Mouse (Mus musculus): ENCODE measurements around the gene Fgb.

Gene Fgb

DNA sequence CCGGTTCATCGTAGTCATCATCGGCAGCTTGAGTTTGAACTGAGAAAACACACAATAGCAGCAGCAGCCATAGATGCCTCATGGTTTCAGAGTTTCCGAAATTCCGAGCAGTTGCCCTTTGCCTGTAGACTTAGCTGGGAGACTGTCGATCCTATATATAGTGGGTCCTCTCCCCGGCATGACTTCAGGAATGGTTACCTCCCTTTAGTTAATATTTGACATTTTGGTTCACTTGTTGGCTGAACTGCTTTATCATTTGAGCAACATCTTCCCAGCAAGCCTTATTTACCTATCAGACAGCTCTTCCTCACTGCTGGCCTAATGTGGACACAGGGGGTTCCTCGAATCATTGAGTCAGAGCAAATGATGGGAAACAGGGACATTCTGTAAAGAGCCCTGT is at the start of gene Fgb:
Gene Fgb, minus strand, starts transcription at position 184 of the 400 bp plus-strand sequence.
- no peak for ATAC-seq (ENCODE audit: insufficient number of reproducible peaks, low FRiP score, low TSS enrichment)

DNA sequence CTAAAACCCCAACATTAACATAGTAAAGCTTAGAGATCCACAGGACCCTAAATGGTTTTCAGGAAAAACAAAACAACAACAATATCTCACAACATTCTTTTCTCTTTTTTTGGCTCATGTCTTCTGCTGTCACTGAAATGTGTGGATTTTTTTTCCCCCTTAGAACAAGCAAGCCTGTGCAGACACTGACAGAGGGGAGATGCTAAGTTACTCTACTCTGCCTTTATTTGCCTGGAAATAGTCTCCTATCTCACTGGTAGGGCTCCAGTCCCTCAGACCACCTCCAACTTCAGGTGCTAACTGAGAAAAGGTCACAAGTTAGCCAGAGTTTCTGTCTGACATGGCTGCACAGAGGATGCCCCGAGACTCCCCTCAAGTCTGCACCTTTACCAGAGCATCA is 49.5 kb upstream of the Fgb start:
- no peak for ATAC-seq (ENCODE audit: insufficient number of reproducible peaks, low FRiP score, low TSS enrichment)

DNA sequence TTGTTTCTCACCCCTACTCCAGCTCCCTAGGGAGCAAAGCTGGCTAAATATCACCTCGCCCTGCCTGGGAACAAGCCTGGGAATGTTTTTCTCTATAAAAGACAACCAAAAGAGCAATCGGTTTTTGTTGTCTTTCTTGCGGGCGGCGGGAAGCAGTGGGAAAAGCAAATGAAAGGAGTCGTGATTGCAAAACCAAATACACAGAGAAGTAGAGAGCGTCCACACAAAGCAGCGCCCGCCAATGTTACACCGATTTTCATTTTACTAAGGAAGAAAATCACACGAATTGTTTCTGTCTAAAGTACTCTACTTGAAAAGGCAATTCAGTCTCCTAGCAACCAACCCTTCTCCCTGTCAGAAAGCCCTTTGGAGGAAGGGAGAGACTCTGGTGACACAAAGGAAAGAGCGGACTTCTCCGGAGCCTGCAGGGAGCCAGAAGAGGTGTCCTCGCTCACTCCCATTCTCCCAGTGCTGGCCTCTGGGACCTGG is 48.9 kb upstream of the Fgb start:
- no peak for ATAC-seq (ENCODE audit: insufficient number of reproducible peaks, low FRiP score, low TSS enrichment)

DNA sequence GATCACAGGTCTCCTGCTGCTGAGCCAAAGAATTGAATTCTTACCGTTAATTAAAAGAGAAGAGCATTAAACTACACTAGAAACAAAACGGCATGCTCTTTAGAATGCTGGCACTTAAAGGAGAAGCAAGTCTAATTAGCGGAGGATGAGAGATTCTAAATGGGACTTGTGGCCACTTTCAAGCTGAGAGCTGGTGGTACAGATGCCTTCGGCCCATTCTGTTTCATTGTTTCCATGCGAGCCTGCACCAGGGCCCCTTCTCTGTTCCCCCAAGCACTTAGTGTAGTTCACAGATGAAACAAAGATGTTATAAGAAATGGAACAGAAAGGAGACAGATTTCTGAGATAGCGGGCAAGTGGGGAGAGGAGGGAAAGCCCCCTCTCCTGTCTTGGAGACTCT is 47.9 kb upstream of the Fgb start:
- ATAC-seq (ENCODE audit: insufficient number of reproducible peaks, low FRiP score, low TSS enrichment), result no peak

DNA sequence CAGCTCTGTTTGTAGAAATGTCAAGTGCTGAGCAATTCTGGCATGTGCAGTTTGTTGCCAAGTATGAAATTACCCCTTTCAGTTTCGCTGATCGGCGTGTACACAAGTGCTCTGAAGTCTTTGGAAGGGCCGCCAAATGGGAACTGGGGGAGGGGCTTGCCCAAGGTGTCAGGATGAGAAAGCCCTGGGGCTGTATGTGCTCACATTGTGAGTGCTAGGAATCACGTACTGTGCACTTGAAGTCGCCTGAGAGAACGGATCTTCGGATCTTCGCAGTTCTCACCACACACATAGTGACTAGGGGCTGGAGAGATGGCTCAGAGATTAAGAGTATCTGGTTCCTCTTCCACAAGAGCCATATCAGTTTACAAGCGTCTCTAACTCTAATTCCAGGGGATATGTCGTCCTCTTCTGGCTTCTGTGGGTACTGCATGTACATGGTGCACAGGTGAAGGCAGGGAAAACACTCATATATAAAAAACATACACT is 30.9 kb upstream of the Fgb start:
- peak; percentile 60; the same call in 1 of the 2 replicates for ATAC-seq (ENCODE audit: insufficient number of reproducible peaks, low FRiP score, low TSS enrichment)

DNA sequence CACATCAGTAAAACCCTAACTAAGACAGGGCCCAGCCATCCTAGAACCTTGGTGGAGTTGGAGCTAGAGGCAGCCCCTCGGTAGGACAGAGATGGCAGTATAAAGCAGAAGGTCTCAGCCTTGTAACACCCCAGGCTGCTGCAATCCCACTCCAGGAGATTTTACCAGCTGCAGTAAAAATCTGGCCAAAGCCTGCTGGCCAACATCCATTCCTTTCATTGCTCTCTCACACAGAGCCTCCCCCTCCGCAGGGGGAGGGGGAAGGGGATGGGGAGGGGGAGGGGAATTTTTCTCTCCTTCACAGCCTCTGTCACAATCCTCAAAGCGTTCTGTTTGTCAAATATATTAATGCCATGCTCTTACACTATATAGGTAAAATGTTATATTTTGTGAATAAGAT is 26.9 kb upstream of the Fgb start:
- ATAC-seq (ENCODE audit: insufficient number of reproducible peaks, low FRiP score, low TSS enrichment), result no peak

DNA sequence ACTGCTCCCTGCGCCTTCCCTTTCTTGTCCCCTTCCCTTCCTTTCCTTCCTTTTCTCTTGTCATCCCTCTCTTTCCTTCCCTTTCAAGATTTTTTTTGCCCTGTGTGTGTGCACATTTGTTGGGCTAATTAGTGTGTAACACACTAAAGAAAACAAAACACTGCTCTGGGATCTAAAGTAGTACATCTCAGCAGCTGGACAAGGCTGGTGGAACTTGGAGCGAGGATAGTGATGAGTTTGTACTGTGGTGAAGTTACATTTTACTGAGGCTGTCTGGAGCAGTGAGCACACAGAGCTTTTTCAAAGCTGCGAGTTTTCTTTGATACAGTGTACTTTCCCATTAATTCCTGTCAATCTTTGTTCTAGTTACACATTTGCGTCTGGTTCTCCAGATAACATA is 20.6 kb upstream of the Fgb start:
- ATAC-seq (ENCODE audit: insufficient number of reproducible peaks, low FRiP score, low TSS enrichment), result no peak

DNA sequence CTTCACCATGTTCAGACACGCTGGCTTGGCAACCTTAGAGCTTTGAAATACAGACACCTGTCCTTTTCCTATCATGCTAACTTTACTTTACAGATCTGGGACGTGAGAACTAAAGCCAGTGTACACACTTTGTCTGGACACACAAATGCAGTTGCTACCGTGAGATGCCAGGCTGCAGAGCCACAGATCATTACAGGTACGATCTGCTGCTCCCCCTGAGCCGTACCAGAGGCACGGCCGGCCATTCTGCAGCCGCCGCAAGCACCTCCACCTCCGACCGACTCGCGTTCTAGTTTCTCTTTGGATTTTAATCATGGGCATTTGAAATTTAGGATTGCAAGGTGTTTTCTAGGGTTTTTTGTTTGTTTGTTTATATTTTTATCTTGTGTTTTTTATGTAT is 19.2 kb upstream of the Fgb start:
- no peak for ATAC-seq (ENCODE audit: insufficient number of reproducible peaks, low FRiP score, low TSS enrichment)

DNA sequence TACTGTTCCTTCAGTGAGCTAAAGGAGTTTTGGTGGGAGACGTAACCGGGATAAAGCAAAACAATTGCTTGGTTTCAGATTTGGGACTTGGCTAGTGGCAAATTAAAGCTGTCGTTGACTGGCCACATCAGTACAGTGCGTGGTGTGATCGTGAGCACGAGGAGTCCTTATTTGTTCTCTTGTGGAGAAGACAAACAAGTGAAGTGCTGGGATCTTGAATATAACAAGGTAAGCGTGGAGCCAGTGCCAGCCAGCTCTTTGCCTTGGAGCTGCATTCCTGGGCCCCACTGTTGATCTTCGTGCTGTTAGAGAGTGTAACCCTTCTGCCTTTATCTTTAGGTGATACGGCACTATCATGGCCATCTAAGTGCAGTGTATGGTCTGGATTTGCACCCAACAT is 18.3 kb upstream of the Fgb start:
- ATAC-seq (ENCODE audit: insufficient number of reproducible peaks, low FRiP score, low TSS enrichment), result no peak

DNA sequence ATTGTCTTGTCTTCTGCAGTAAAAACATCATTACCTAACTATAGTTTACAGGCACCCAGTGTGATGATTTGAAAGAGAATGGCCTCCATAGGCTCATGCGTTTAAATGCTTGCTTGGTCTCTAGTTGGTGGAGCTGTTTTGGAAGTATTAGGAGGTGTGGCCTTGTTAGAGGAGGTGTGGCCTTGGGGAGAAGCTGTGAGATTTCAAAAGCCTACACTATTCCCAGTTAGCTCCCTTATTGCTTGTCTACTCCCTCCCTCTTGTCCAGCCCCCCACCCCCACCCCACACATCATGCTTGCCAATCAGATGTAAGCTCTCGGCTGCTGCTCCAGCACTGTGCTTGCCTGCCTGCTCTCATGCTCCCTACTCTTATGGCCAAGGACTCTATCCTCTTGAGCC is 7.4 kb upstream of the Fgb start:
- no peak for ATAC-seq (ENCODE audit: insufficient number of reproducible peaks, low FRiP score, low TSS enrichment)

DNA sequence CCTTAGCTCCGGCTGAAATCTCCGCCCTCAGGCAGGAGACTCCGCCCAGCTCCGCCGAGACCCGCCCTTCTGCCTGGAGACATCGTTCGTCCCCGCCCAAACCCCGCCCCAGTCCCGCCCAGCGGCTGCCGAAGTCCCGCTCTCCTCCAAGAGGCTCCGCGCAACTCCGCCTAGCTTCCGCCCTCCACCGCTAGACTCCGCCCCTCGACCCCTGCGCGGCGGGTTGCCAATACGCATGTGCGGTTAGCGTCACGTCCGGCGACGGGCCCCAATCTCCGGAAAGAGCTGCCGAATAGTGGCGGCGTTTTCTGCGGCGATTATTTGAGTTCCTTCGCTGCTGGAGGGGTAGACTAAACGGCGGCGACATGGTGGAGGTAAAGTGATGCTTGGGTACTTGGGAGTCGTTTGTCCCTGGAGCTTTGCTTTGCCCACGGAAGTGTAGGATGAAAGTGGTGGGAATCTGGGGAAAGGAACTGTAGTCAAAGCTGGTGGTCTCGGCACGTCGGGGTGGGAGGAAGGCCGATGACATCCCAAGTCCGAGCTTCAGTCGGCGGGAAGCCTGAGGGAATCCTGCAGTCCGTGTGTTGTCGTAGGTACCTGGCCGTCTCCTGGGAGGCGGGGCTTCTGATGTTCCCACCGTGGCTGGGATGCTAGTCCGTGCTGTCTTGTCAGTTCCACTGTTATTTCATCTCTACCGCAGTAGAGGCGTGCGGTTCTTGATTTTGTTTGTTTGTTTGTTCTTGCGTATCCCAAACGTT is 5.8 kb upstream of the Fgb start, which contains the start of gene Plrg1:
Gene Plrg1, plus strand, starts transcription at position 242 of the 758 bp plus-strand sequence.
- peak; percentile 98 for ATAC-seq (ENCODE audit: insufficient number of reproducible peaks, low FRiP score, low TSS enrichment)

DNA sequence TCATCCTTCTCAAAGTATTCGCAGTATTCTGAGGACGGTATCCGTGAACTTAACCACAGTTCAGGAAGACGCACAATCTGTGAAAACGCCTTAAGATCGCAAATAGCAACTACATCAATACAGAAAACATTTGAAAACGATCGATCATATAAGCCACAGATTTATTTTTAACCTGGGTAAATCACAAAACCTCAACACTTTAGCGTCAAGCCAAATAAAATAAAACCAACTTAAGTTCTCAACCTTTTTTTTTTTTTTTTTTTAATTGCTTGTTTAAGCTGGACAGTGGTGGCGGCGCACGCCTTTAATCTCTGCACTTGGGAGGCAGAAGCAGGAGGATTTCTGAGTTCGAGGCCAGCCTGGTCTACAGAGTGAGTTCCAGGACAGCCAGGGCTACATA is 5.1 kb upstream of the Fgb start:
- ATAC-seq (ENCODE audit: insufficient number of reproducible peaks, low FRiP score, low TSS enrichment), result no peak

DNA sequence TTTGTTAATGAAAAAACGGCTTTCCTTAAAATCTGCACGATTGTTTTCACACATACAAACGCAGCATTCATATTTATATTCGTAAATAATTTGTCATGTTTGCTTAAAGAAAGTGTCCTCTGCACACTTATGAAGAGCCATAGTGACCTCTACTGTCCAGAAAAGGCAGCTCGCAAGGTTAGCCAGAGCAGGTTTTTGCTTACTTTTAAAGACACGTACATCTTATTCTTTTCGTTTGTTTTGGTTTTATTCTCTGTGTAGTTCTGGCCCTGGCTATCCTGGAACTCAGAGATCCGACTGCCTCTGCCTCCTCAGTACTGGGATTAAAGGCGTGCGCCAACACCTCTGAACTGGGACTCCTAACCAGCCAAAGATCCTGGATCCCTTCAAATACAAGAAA is 4.1 kb upstream of the Fgb start:
- ATAC-seq (ENCODE audit: insufficient number of reproducible peaks, low FRiP score, low TSS enrichment), result no peak

DNA sequence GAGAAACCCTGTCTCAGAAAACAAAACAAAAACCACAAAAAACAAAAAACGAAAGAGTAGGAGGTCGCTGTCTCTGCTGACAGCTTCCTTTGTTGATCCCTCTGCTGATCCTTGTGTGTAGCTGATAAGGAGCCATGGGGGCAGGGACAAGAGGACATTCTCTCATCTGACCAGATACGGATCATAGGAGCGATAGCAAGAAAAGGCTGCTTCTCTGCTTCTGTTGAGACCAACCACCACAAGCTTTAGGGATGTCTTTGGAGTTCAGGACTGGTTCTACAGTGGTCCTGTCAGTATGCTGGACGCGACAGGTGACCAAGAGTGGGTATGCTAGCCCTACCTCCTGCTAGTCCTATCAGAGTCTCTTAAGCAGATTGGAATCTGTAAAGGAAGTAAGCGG is 3.5 kb upstream of the Fgb start:
- ATAC-seq (ENCODE audit: insufficient number of reproducible peaks, low FRiP score, low TSS enrichment), result no peak

DNA sequence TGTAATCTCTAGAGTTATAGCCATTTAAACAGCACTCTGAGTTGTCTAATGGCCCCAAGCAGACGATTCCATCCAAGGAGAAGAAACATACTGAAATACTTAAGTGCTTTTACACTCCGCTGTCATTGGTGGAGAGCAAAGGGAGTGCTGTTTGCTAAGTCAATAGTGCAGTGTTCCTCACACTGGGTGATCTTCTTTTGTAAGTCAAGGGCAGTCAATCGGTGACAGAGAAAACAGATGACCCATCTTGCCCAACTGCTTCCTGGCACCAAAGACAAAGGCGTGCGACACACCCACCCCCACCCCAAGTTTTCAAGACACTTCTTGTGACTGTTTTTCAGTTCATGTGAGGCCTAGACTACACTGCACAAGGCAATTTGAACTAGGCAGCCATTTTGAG is 2.4 kb upstream of the Fgb start:
- no peak for ATAC-seq (ENCODE audit: insufficient number of reproducible peaks, low FRiP score, low TSS enrichment)

DNA sequence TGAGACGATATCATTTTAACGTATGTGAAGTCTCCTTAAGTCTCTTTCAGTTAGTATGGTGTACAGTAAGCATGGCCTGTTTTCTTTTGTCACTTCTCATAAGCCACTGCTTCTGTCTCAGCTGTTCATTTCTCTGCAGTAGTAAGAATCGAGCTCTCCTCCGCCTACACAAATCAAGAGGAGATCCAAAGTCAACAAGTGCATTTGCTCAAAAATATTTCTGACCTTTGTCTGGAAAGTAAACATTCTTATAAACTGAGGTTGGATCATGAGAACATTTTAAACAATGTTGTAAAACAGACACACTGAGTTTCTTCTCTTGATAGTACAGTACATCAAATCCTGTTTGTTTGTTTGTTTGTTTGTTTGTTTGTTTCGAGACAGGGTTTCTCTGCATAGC is 998 bp upstream of the Fgb start:
- no peak for ATAC-seq (ENCODE audit: insufficient number of reproducible peaks, low FRiP score, low TSS enrichment)

DNA sequence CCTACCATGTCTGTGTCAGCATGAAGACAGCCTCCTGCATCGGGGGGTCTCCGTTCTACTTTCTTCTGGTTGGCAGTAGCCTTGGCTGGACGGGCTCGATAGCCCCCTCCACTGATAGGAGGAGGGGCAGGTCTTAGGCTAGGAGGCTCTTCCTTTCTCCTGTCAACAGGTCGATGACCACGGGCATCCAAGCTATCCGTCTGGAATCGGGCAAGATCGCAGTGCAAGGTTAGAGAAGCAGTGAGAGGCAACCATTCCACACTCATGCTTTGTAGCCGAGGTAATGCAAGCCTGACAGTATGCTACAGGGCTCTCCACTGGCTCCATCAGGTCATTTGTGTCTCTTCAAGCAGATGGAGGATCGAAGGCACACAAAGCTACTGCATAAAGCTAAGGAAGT is 3.0 kb downstream of the Fgb start:
- ATAC-seq (ENCODE audit: insufficient number of reproducible peaks, low FRiP score, low TSS enrichment), result no peak

DNA sequence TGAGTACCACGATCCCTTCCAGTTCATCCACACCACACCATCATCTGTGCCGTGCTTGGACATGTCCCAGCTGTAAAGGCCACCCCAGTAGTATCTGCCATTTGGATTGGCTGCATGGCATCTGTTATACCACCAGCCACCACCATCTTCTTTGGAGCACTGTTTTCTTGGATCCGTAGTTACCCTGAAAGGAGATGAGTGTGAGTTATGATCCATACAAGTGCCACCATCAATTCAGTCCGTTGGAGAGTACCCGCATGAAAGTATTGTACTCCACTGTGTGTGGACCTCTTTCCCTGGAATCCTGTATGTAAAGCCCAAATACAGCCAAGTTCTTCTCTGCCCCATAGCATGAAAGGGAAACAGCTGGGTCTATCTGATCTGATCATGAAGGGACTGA is 7.2 kb downstream of the Fgb start:
- ATAC-seq (ENCODE audit: insufficient number of reproducible peaks, low FRiP score, low TSS enrichment), result no peak

DNA sequence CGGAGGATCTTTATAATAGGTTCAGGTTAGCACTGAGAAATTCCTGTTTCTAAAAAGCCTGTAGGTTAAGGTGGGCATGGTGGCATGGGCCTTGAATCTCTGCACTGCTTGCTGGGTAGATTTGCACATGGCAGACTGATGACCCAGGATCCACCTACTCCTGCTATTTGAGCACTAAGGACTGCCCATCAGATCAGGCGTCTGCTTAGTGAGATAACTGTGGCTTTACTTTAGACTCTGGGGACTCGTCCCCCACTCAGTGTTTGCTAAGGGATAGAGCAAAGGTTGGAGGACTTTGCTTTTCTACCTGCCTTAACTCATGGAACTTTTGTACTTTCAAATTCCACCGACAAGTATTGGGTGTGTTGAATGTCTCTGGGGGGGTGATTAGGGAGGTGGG is 10.0 kb downstream of the Fgb start:
- ATAC-seq (ENCODE audit: insufficient number of reproducible peaks, low FRiP score, low TSS enrichment), result no peak

DNA sequence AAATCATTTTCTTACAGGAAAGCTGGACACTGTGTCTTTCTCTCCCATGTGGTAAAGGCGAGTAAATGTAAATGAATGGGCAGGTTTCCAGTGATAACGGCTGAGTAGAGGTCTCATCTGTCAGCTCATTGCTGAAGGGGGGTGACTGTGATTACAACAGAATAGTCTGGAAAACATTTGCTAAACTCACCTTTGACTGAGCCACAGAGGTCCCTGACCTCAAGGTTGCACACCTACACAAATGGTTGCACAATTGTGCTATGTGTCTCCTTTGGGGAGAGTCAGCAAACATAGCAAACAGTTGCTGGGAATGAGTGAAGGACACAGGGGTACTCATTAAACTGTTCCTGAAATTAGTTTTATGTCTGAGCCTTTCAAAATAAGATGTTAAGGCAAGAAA is 10.8 kb downstream of the Fgb start:
- ATAC-seq (ENCODE audit: insufficient number of reproducible peaks, low FRiP score, low TSS enrichment), result no peak

DNA sequence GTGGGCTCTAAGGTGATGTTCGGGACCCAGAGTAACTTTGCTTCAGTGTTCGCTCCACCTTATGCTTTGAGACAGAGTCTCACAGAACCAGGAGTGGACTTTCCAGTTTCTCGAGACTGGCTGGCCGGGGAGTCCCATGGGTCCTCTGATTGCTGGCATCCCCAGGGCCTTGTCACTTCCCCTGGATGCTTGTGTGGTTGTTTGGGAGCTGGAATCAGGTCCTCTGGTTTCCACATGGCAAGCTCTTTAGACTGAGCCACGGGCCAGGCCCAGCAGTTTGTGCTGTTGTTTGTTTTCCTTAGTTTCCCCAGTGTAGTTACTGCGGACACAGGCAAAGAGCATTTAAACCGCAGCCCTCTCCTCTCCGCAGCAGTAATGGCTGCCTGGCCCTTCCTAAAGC is 15.9 kb downstream of the Fgb start:
- no peak for ATAC-seq (ENCODE audit: insufficient number of reproducible peaks, low FRiP score, low TSS enrichment)

DNA sequence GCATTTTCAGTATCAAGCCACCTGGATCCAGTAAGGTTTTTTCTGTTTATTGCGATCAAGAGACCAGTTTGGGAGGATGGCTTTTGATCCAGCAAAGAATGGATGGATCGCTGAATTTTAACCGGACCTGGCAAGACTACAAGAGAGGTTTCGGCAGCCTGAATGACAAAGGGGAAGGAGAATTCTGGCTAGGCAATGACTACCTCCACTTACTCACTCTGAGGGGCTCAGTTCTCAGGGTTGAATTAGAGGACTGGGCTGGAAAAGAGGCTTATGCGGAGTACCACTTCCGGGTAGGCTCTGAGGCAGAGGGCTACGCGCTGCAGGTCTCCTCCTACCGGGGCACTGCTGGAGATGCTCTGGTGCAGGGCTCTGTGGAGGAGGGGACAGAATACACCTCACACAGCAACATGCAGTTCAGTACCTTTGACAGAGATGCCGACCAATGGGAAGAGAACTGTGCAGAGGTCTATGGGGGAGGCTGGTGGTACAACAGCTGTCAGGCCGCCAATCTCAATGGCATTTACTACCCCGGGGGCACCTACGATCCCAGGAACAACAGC is 16.8 kb downstream of the Fgb start:
- 0 out of 2 replicates have a peak, but pooled peaks have one; percentile 33 for ATAC-seq (ENCODE audit: insufficient number of reproducible peaks, low FRiP score, low TSS enrichment)
